Mouse (Mus musculus) intestine, embryonic 15.5 days (tissue): ENCODE measurements around the gene Sdc1. TPM values are rescaled to one million over a fixed set of nuclear protein-coding genes. Genes with fewer than 3 reads are reported as not detected.

Experiments
- ATAC-seq: fragments of 200-750 bp; cut with Nextera tagmentation; 2 replicates; pipeline ENCODE4 v1.8.0; 2017; ENCODE audit warnings: moderate TSS enrichment, moderate library complexity
- H3K27ac ChIP-seq: fragments of 300-500 bp; sonication (generic); 2 replicates; pipeline ENCODE4 v1.5.1; 2015; ENCODE audit warnings: mild to moderate bottlenecking, inconsistent platforms
- H3K27me3 ChIP-seq: fragments of 300-500 bp; sonication (generic); replicated peaks from 2 replicates; pipeline ENCODE4 v1.6.1; 2015; ENCODE audit warnings: inconsistent platforms
- H3K36me3 ChIP-seq: fragments of 300-500 bp; sonication (generic); 2 replicates; pipeline ENCODE4 v1.6.1; 2015; ENCODE audit warnings: inconsistent platforms
- H3K4me1 ChIP-seq: fragments of 300-500 bp; sonication (generic); replicated peaks from 2 replicates; pipeline ENCODE4 v1.6.1; 2015; ENCODE audit warnings: inconsistent platforms
- H3K4me2 ChIP-seq: fragments of 300-500 bp; sonication (generic); replicated peaks from 2 replicates; pipeline ENCODE4 v1.6.1; 2015; ENCODE audit warnings: mild to moderate bottlenecking, inconsistent platforms
- H3K4me3 ChIP-seq: fragments of 300-500 bp; sonication (generic); replicated peaks from 2 replicates; pipeline ENCODE4 v1.5.1; 2015; ENCODE audit warnings: inconsistent platforms
- H3K9ac ChIP-seq: fragments of 300-500 bp; sonication (generic); 2 replicates; pipeline ENCODE4 v1.6.1; 2015; ENCODE audit warnings: inconsistent platforms
- H3K9me3 ChIP-seq: fragments of 300-500 bp; sonication (generic); 2 replicates; pipeline ENCODE4 v1.6.1; 2016; ENCODE audit warnings: inconsistent platforms
- WGBS: fragments of 180-500 bp; shearing (Covaris S2); methylation state at CpG from one replicate; pipeline ENCODE4 v1.1.7; 2015; 5-methylcytosine and 5-hydroxymethylcytosine counted together
- polyA plus RNA-seq: library from polyadenylated mRNA; unstranded; fragments of >200 nt; fragmentation: Nextera tagmentation; extraction: Ambion mirVana; gene quantifications from 2 replicates; pipeline ENCODE4 v1.2.1, GENCODE M21; 2015

The Sdc1 gene
- polyA plus RNA-seq, 1 experiment from 2014 or later = 106 TPM

- no peak overlapping the region for H3K4me2 ChIP-seq
- no peak overlapping the region for H3K4me3 ChIP-seq
- H3K27me3 ChIP-seq = no peaks in the 10 kb centered on the region
- peaks cover 28% of the 10 kb centered on the region for H3K4me1 ChIP-seq
- no peak for ATAC-seq
- H3K9ac ChIP-seq = no peak overlapping the region
- H3K36me3 ChIP-seq = peaks cover 19% of the 10 kb centered on the region
- no peaks in the 10 kb centered on the region for H3K9me3 ChIP-seq
- H3K27ac ChIP-seq = no peak overlapping the region
- WGBS = 85% methylated on average over 12 of the region's 12 CpGs
These were observed 16.0 kb downstream of the Sdc1 start for GRCm38 (mm10) chr12:8786984-8787730.

GRCm38 (mm10) chr12:8788469-8788868, 17.3 kb downstream of the Sdc1 start:
- H3K9me3 ChIP-seq = no peaks in the 10 kb centered on the region
- H3K36me3 ChIP-seq = peaks cover 19% of the 10 kb centered on the region
- H3K4me3 ChIP-seq = no peak overlapping the region
- 74% methylated on average over 3 of the region's 3 CpGs for WGBS
- no peaks in the 10 kb centered on the region for H3K27me3 ChIP-seq
- H3K27ac ChIP-seq = no peak overlapping the region
- H3K9ac ChIP-seq = no peak overlapping the region
- H3K4me1 ChIP-seq = peaks cover 21% of the 10 kb centered on the region
- H3K4me2 ChIP-seq = no peak overlapping the region
- ATAC-seq = no peak

- Histone ChIP-seq H3K27me3 (no peaks in the 10 kb centered on the region), H3K4me2 (no peak overlapping the region), H3K36me3 (peaks cover 19% of the 10 kb centered on the region), H3K4me1 (peaks cover 10% of the 10 kb centered on the region), H3K9me3 (no peaks in the 10 kb centered on the region), H3K27ac (no peak overlapping the region), H3K9ac (no peak overlapping the region), H3K4me3 (no peak overlapping the region)
- no peak for ATAC-seq
- WGBS = 92% methylated on average over 12 of the region's 12 CpGs
These were observed 19.5 kb downstream of the Sdc1 start for GRCm38 (mm10) chr12:8790615-8791014.

- no peak overlapping the region for H3K9ac ChIP-seq
- 84% methylated on average over 2 of the region's 2 CpGs for WGBS
- H3K27ac ChIP-seq = no peak overlapping the region
- H3K4me2 ChIP-seq = no peak overlapping the region
- no peaks in the 10 kb centered on the region for H3K9me3 ChIP-seq
- no peak overlapping the region for H3K4me3 ChIP-seq
- H3K36me3 ChIP-seq = peaks cover 19% of the 10 kb centered on the region
- no peak for ATAC-seq
- H3K4me1 ChIP-seq = peaks cover 7% of the 10 kb centered on the region
- H3K27me3 ChIP-seq = no peaks in the 10 kb centered on the region
These were observed 22.4 kb downstream of the Sdc1 start for GRCm38 (mm10) chr12:8793410-8794051.

- Histone ChIP-seq H3K27me3 (no peaks in the 10 kb centered on the region), H3K9ac (no peak overlapping the region), H3K9me3 (no peaks in the 10 kb centered on the region), H3K4me2 (no peak overlapping the region), H3K27ac (0 out of 2 replicates have a peak overlapping the region, but pooled peaks have one; percentile 4), H3K4me3 (no peak overlapping the region), H3K36me3 (no peaks in the 10 kb centered on the region), H3K4me1 (peaks cover 14% of the 10 kb centered on the region)
- WGBS = 77% methylated on average over 7 of the region's 7 CpGs
- 0 out of 2 replicates have a peak, but pooled peaks have one; percentile 5 for ATAC-seq
These were observed 26.8 kb downstream of the Sdc1 start for GRCm38 (mm10) chr12:8797936-8798335.

- Histone ChIP-seq H3K4me2 (no peak overlapping the region), H3K4me3 (no peak overlapping the region), H3K27me3 (no peaks in the 10 kb centered on the region), H3K9ac (no peak overlapping the region), H3K4me1 (peaks cover 17% of the 10 kb centered on the region), H3K9me3 (no peaks in the 10 kb centered on the region), H3K27ac (peak overlapping the region; percentile 62), H3K36me3 (no peaks in the 10 kb centered on the region)
- 14% methylated on average over 9 of the region's 9 CpGs for WGBS
- ATAC-seq = peak; percentile 44
These were observed 27.4 kb downstream of the Sdc1 start for GRCm38 (mm10) chr12:8798486-8799020.

GRCm38 (mm10) chr12:8803421-8804076, 32.4 kb downstream of the Sdc1 start:
- H3K9ac ChIP-seq = no peak overlapping the region
- no peak overlapping the region for H3K27ac ChIP-seq
- no peak for ATAC-seq
- H3K27me3 ChIP-seq = no peaks in the 10 kb centered on the region
- 55% methylated on average over 10 of the region's 10 CpGs for WGBS
- no peak overlapping the region for H3K4me3 ChIP-seq
- no peak overlapping the region for H3K4me2 ChIP-seq
- H3K4me1 ChIP-seq = peaks cover 12% of the 10 kb centered on the region; the same call in 1 of the 2 replicates
- no peaks in the 10 kb centered on the region for H3K36me3 ChIP-seq
- H3K9me3 ChIP-seq = no peaks in the 10 kb centered on the region

GRCm38 (mm10) chr12:8804077-8804456, 32.9 kb downstream of the Sdc1 start:
- no peaks in the 10 kb centered on the region for H3K9me3 ChIP-seq
- H3K27me3 ChIP-seq = no peaks in the 10 kb centered on the region
- no peak for ATAC-seq
- 84% methylated on average over 1 of the region's 3 CpGs for WGBS
- no peaks in the 10 kb centered on the region for H3K36me3 ChIP-seq
- H3K27ac ChIP-seq = no peak overlapping the region
- H3K4me3 ChIP-seq = no peak overlapping the region
- H3K4me1 ChIP-seq = peaks cover 6% of the 10 kb centered on the region; the same call in 1 of the 2 replicates
- no peak overlapping the region for H3K4me2 ChIP-seq
- no peak overlapping the region for H3K9ac ChIP-seq

- Histone ChIP-seq H3K9me3 (no peaks in the 10 kb centered on the region), H3K9ac (no peak overlapping the region), H3K4me3 (no peak overlapping the region), H3K27ac (no peak overlapping the region), H3K4me1 (peaks cover 5% of the 10 kb centered on the region; the same call in 1 of the 2 replicates), H3K27me3 (no peaks in the 10 kb centered on the region), H3K4me2 (no peak overlapping the region), H3K36me3 (no peaks in the 10 kb centered on the region)
- WGBS = 76% methylated on average over 7 of the region's 7 CpGs
- ATAC-seq = no peak
These were observed 34.0 kb downstream of the Sdc1 start for GRCm38 (mm10) chr12:8804934-8805722.

- 72% methylated on average over 2 of the region's 2 CpGs for WGBS
- H3K36me3 ChIP-seq = no peaks in the 10 kb centered on the region
- no peak for ATAC-seq
- H3K4me2 ChIP-seq = no peak overlapping the region
- no peaks in the 10 kb centered on the region for H3K27me3 ChIP-seq
- H3K9ac ChIP-seq = no peak overlapping the region
- no peaks in the 10 kb centered on the region for H3K9me3 ChIP-seq
- H3K4me3 ChIP-seq = no peak overlapping the region
- H3K4me1 ChIP-seq = peaks cover 18% of the 10 kb centered on the region
- H3K27ac ChIP-seq = no peak overlapping the region
These were observed 38.0 kb downstream of the Sdc1 start for GRCm38 (mm10) chr12:8809086-8809485.

GRCm38 (mm10) chr12:8809626-8810025, 38.5 kb downstream of the Sdc1 start:
- peaks cover 18% of the 10 kb centered on the region for H3K4me1 ChIP-seq
- no peak overlapping the region for H3K4me2 ChIP-seq
- WGBS = 84% methylated on average over 6 of the region's 6 CpGs
- no peak overlapping the region for H3K27ac ChIP-seq
- no peaks in the 10 kb centered on the region for H3K9me3 ChIP-seq
- H3K9ac ChIP-seq = no peak overlapping the region
- no peak for ATAC-seq
- no peaks in the 10 kb centered on the region for H3K27me3 ChIP-seq
- H3K36me3 ChIP-seq = no peaks in the 10 kb centered on the region
- no peak overlapping the region for H3K4me3 ChIP-seq

GRCm38 (mm10) chr12:8810966-8811365, 39.8 kb downstream of the Sdc1 start:
- peaks cover 18% of the 10 kb centered on the region for H3K4me1 ChIP-seq
- no peaks in the 10 kb centered on the region for H3K9me3 ChIP-seq
- H3K9ac ChIP-seq = no peak overlapping the region
- no peaks in the 10 kb centered on the region for H3K36me3 ChIP-seq
- no peak overlapping the region for H3K4me3 ChIP-seq
- H3K27me3 ChIP-seq = no peaks in the 10 kb centered on the region
- H3K4me2 ChIP-seq = no peak overlapping the region
- H3K27ac ChIP-seq = peak overlapping the region; percentile 72
- 50% methylated on average over 2 of the region's 2 CpGs for WGBS
- ATAC-seq = no peak; the same call in none of the 2 replicates
